Mouse (Mus musculus) MEL (cell line): ENCODE measurements at regions not wholly inside any gene's neighbourhood (a gene's known extent, or its start where the extent isn't known, plus 50 kb on each side); places are given as distances from the start of the nearest gene placed in this dataset.

Experiments
- MEF2A ChIP-seq: IDR thresholded peaks from 2 replicates; pipeline ENCODE4 v1.6.1; 2014; ENCODE audit warnings: low read depth, mild to moderate bottlenecking, inconsistent platforms, low read length, improper control_type of control experiment; ENCODE audit not compliant: poor library complexity, insufficient replicate concordance, severe bottlenecking; ENCODE audit errors: extremely low read depth
- POLR2AphosphoS2 ChIP-seq: IDR thresholded peaks from 2 replicates; pipeline ENCODE4 v1.6.1; 2011; ENCODE audit warnings: low read length, improper control_type of control experiment

- no peak for TF ChIP-seq POLR2AphosphoS2
- no peak for TF ChIP-seq MEF2A
These were observed 126.3 kb upstream of the Irs2 start for GRCm38 (mm10) chr8:11134562-11134961.
